Mouse (Mus musculus) CH12.LX (cell line): Measurements from ENCODE around the gene Vkorc1l1. TPM values are rescaled to one million over a fixed set of nuclear protein-coding genes. Genes with fewer than 3 reads are reported as not detected.

ENCODE experiments used
- DNase-seq: peaks from one replicate; pipeline ENCODE4 v3.0.0-alpha.2; 2013; ENCODE audit errors: extremely low read depth
- H3K27ac ChIP-seq: 2 replicates; pipeline ENCODE4 v1.5.1; 2012; ENCODE audit warnings: low read depth, mild to moderate bottlenecking, control low read depth, moderate library complexity; ENCODE audit not compliant: insufficient read depth
- H3K27me3 ChIP-seq: replicated peaks from 2 replicates; pipeline ENCODE3; 2012; ENCODE audit warnings: inconsistent platforms
- H3K36me3 ChIP-seq, 2 experiments: replicated peaks in 1 of 2; 2 replicates each; pipeline versions ENCODE3 to v1.6.1; 2012; ENCODE audit warnings: inconsistent platforms in 1 of 2, low read length in 1 of 2, mild to moderate bottlenecking in 1 of 2, mixed read lengths in 1 of 2, moderate library complexity in 1 of 2; ENCODE audit not compliant: control insufficient read depth in 1 of 2, insufficient read depth in 1 of 2
- H3K4me1 ChIP-seq, 2 experiments: 2 replicates each; pipeline ENCODE4 v1.6.1; 2012; ENCODE audit warnings: inconsistent platforms in 1 of 2, moderate library complexity in 1 of 2; ENCODE audit not compliant: insufficient read depth in 2 of 2, control insufficient read depth in 1 of 2
- H3K4me2 ChIP-seq: 2 replicates; pipeline ENCODE4 v1.6.1; 2012; ENCODE audit warnings: low read depth, mild to moderate bottlenecking, control low read depth; ENCODE audit not compliant: poor library complexity, insufficient read depth, severe bottlenecking
- H3K4me3 ChIP-seq, 3 experiments: fragments of 150-350 bp in 1 of 3; sonication (generic) in 1 of 3; replicated peaks in 1 of 3; 2 replicates each; pipeline versions ENCODE3 to v1.5.1; 2011 to 2012; ENCODE audit warnings: low read depth in 2 of 3, low read length in 2 of 3, mild to moderate bottlenecking in 2 of 3, moderate library complexity in 2 of 3, control low read depth in 1 of 3, improper control_type of control experiment in 1 of 3, inconsistent platforms in 1 of 3, mixed read lengths in 1 of 3; ENCODE audit not compliant: poor library complexity in 1 of 3
- H3K79me2 ChIP-seq: replicated peaks from 2 replicates; pipeline ENCODE4 v1.6.1; 2012; ENCODE audit warnings: mild to moderate bottlenecking, moderate library complexity; ENCODE audit not compliant: control insufficient read depth, poor library complexity, insufficient read depth, severe bottlenecking; ENCODE audit errors: extremely low read depth
- H3K9ac ChIP-seq: 2 replicates; pipeline ENCODE4 v1.6.1; 2012; ENCODE audit warnings: low read depth, mild to moderate bottlenecking, control low read depth, moderate library complexity; ENCODE audit not compliant: insufficient read depth
- H3K9me3 ChIP-seq: replicated peaks from 2 replicates; pipeline ENCODE3; 2012; ENCODE audit warnings: low read length, inconsistent platforms, mixed read lengths
- CTCF ChIP-seq, 2 experiments: IDR thresholded peaks in 1 of 2; conservative IDR thresholded peaks in 1 of 2; 2 replicates each; pipeline ENCODE4 v1.5.1; 2011 to 2012; ENCODE audit warnings: low read depth in 2 of 2, low read length in 2 of 2, improper control_type of control experiment in 1 of 2, inconsistent platforms in 1 of 2, mild to moderate bottlenecking in 1 of 2, moderate library complexity in 1 of 2
- E2F4 ChIP-seq: IDR thresholded peaks from 2 replicates; pipeline ENCODE4 v1.6.1; 2011; ENCODE audit warnings: low read depth, low read length, improper control_type of control experiment; ENCODE audit not compliant: insufficient replicate concordance
- ELF1 ChIP-seq: IDR thresholded peaks from 2 replicates; pipeline ENCODE4 v1.6.1; 2014; ENCODE audit warnings: low read depth, mild to moderate bottlenecking, inconsistent platforms, low read length, improper control_type of control experiment
- GABPA ChIP-seq: IDR thresholded peaks from 2 replicates; pipeline ENCODE4 v1.6.1; 2012; ENCODE audit warnings: low read depth, low read length, improper control_type of control experiment, inconsistent platforms; ENCODE audit not compliant: insufficient replicate concordance
- NRF1 ChIP-seq: IDR thresholded peaks from 2 replicates; pipeline ENCODE4 v1.6.1; 2014; ENCODE audit warnings: low read depth, mild to moderate bottlenecking, inconsistent platforms, low read length, improper control_type of control experiment, moderate library complexity
- POLR2A ChIP-seq: IDR thresholded peaks from 2 replicates; pipeline ENCODE4 v1.6.1; 2011; ENCODE audit warnings: low read depth, mild to moderate bottlenecking, improper control_type of control experiment, low read length
- RCOR1 ChIP-seq: conservative IDR thresholded peaks from 2 replicates; pipeline ENCODE4 v1.6.1; 2012; ENCODE audit warnings: low read depth, mild to moderate bottlenecking, inconsistent platforms, low read length, improper control_type of control experiment
- SMC3 ChIP-seq: IDR thresholded peaks from 2 replicates; pipeline ENCODE4 v1.6.1; 2011; ENCODE audit warnings: low read depth, low read length, improper control_type of control experiment
- TBP ChIP-seq: conservative IDR thresholded peaks from 2 replicates; pipeline ENCODE4 v1.6.1; 2011; ENCODE audit warnings: low read depth, low read length, improper control_type of control experiment
- TCF12 ChIP-seq: IDR thresholded peaks from 2 replicates; pipeline ENCODE4 v1.6.1; 2014; ENCODE audit warnings: low read depth, mild to moderate bottlenecking, inconsistent platforms, low read length, improper control_type of control experiment
- UBTF ChIP-seq: IDR thresholded peaks from 2 replicates; pipeline ENCODE4 v1.6.1; 2012; ENCODE audit warnings: low read depth, mild to moderate bottlenecking, inconsistent platforms, low read length, improper control_type of control experiment, moderate library complexity
- ZMIZ1 ChIP-seq: IDR thresholded peaks from 2 replicates; pipeline ENCODE4 v1.6.1; 2012; ENCODE audit warnings: low read depth, mild to moderate bottlenecking, inconsistent platforms, low read length, improper control_type of control experiment
- ZNF384 ChIP-seq: IDR thresholded peaks from 2 replicates; pipeline ENCODE4 v1.6.1; 2012; ENCODE audit warnings: low read depth, low read length, improper control_type of control experiment, inconsistent platforms
- dilution Hi-C: fragments of 300-500 bp; cut with MboI; formaldehyde crosslinking; loops from 2 replicates; pipeline ENCODE4 v1.14.3; 2020; ENCODE audit warnings: low sequenced_read_pairs; ENCODE audit not compliant: extremely low pct_unique_long_range_greater_than_20kb, extremely low pct_ligation_motif_present
- in situ Hi-C: fragments of 300-500 bp; cut with MboI; formaldehyde crosslinking; loops from 3 replicates; pipeline ENCODE4 v1.14.3; 2019; ENCODE audit warnings: low sequenced_read_pairs, low pct_ligation_motif_present, low pct_unique_long_range_greater_than_20kb, mixed read lengths
- polyA plus RNA-seq: library from polyadenylated mRNA; unstranded; fragments of >175 nt; gene quantifications from 2 replicates; pipeline ENCODE4 v1.2.1, GENCODE M21; 2012; ENCODE audit warnings: low read depth; ENCODE audit not compliant: insufficient read length
- total RNA-seq, 2 experiments: library from RNA; depleted of rRNA; stranded (reverse); fragments of 300-350 nt in 1 of 2; fragments of >200 nt in 1 of 2; gene quantifications; 2 replicates each; pipeline ENCODE4 v1.2.3; 2012 to 2014

Gene Vkorc1l1
- total and polyA plus RNA-seq, 3 experiments, result 8.7 to 33.1 (median 31.4) TPM

DNA sequence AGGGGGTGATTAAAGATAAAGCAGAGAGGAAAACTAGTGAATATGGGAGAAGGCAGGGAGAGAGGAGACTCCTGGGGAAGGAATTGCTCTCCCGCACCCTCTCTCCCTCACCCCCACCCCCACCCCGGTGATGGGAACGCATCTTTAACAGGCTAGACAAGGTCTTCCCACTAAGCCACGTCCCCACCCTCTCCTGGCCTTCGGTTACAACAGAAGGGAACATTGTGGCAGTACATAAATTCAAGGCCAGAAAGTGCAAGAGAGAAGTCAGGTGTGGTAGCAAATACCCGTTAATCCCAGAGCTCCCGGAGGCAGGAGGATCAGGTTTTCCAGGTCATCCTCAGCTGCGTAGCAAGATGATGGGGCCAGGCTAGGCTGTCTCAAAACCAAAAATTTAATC, 22.4 kb upstream of the Vkorc1l1 start:
- Histone ChIP-seq H3K4me3 (no peak overlapping the region), H3K9ac (no peak overlapping the region), H3K79me2 (no peaks in the 10 kb centered on the region), H3K9me3 (no peaks in the 10 kb centered on the region), H3K4me1 (peaks cover 0 to 2% of the 10 kb centered on the region in 2 experiments; a peak in 1 of 4 replicates), H3K27me3 (no peaks in the 10 kb centered on the region), H3K4me2 (no peak overlapping the region), H3K27ac (no peak overlapping the region), H3K36me3 (no peaks in the 10 kb centered on the region)
- dilution Hi-C loops (no loop called here), in situ Hi-C loops (no loop called here)
- DNase-seq, result no peak
- TF ChIP-seq E2F4, result no peak
- TF ChIP-seq SMC3, result no peak
- TF ChIP-seq POLR2A, result no peak
- no peak for TF ChIP-seq ZNF384
- TF ChIP-seq TCF12, result no peak
- TF ChIP-seq GABPA, result no peak
- TF ChIP-seq TBP, result no peak
- no peak for TF ChIP-seq NRF1

DNA sequence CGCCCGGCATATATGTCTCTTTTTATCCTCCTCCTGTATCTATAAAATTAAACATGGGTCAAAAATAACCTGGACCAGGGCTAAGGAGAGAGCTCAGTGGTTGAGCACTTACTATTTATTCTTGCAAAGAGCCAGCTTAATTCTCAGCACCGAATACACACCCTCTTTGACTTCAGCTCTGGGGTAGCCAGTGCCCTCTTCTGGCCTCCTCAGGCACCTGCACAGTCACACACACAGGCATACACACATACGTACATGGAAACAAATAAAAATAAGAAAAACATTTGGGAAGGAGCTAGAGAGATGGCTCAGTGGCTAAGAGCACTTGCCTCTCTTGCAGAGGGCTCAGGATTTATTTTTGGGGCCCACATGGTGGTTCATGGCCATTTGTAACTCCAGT, 19.8 kb upstream of the Vkorc1l1 start:
- in situ Hi-C loops (no loop called here), dilution Hi-C loops (no loop called here)
- Histone ChIP-seq H3K36me3 (no peaks in the 10 kb centered on the region), H3K9me3 (no peaks in the 10 kb centered on the region), H3K9ac (no peak overlapping the region), H3K4me2 (no peak overlapping the region), H3K79me2 (no peaks in the 10 kb centered on the region), H3K4me3 (no peak overlapping the region)
- no peak for TF ChIP-seq RCOR1
- peak in 1 of 2 experiments; percentile 10; a peak in 1 of 4 replicates for TF ChIP-seq CTCF (conservative IDR thresholded peaks at IDR 0.05 in 1 of 2, IDR thresholded peaks at IDR 0.05 in 1 of 2; ENCODE audit: low read depth in 2 of 2, low read length in 2 of 2)
- TF ChIP-seq, all 38 proteins: peak for 1
- Histone ChIP-seq H3K27ac (no peak overlapping the region), H3K27me3 (no peaks in the 10 kb centered on the region), H3K4me1 (peaks cover 0 to 2% of the 10 kb centered on the region in 2 experiments; a peak in 1 of 4 replicates)
- no peak for DNase-seq

DNA sequence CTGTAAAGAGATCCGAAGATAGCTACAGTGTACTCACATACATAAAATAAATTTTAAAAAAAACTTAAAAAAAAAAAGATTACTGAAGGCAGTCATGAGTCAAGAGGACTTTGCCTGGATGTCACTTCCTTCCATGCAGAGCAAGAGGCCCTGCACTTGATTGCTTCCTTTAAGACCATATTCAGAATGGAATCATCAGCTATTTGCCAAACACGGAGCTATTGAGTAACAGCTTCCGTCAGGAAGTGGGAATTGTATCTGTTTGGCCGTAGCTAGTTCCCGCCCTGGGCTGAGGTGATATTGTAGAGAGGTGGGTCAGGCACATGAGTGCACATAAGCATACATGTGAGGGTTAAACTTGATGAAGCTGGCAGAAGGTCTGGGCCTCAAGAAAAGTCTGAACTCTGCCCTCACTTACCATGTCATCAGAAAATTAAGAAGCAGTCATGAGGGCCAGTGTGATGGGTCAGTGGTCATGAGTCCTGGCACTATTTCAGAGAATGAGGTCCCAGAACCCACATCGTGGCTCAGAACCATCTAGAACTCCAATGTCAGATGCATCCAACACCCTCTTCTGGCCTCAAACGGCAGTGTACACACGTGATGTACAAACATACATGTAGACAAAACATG, 16.8 kb upstream of the Vkorc1l1 start:
- no peaks in the 10 kb centered on the region for H3K4me1 ChIP-seq
- in situ Hi-C loops (no loop called here), dilution Hi-C loops (no loop called here)
- no peak overlapping the region for H3K4me2 ChIP-seq
- H3K9ac ChIP-seq, result no peak overlapping the region
- no peaks in the 10 kb centered on the region for H3K36me3 ChIP-seq
- no peak overlapping the region for H3K27ac ChIP-seq
- no peaks in the 10 kb centered on the region for H3K79me2 ChIP-seq
- H3K4me3 ChIP-seq, result no peak overlapping the region
- TF ChIP-seq ZMIZ1 (no peak), TBP (no peak), CTCF (conservative IDR thresholded peaks at IDR 0.05 in 1 of 2, IDR thresholded peaks at IDR 0.05 in 1 of 2; ENCODE audit: low read depth in 2 of 2, low read length in 2 of 2) (no peak), UBTF (no peak), ELF1 (no peak)
- no peak for DNase-seq
- no peaks in the 10 kb centered on the region for H3K9me3 ChIP-seq
- no peaks in the 10 kb centered on the region for H3K27me3 ChIP-seq
